In genomic region chr7:6770286-6770685, GRCm38 (mm10) we compare ENCODE assay signal across 8 mouse cellular contexts. TPM values are rescaled to one million over a fixed set of nuclear protein-coding genes. Genes with fewer than 3 reads are reported as not detected.
DNase-seq lines count a peak whose midpoint lies in the region; ATAC-seq lines count a peak whose summit lies in the region.

No protein-coding gene starts in this region.

- peaks cover 15 to 18% of the 10 kb centered on the region in 2 experiments for H3K4me1 ChIP-seq in heart, embryonic 14.5 days (ENCODE audit: control insufficient read depth in 2 of 2, insufficient read depth in 2 of 2, low read length in 2 of 2)
- H3K4me1 ChIP-seq in neural tube, embryonic 15.5 days: peaks cover 7% of the 10 kb centered on the region

- peak; percentile 63 to 68 for DNase-seq in urinary bladder, postnatal 4 days (ENCODE audit: low spot score in 2 of 2)
- no peak for DNase-seq in urinary bladder, postnatal 10 days (ENCODE audit: low spot score)
- peak; percentile 63 for DNase-seq in kidney, postnatal 10 days
- DNase-seq in frontal cortex, adult 2 months (ENCODE audit: extremely low spot score in 1 of 2, low spot score in 1 of 2): no peak
- no peak for DNase-seq in left cerebral cortex, adult 8-10 months (ENCODE audit: low spot score in 2 of 2)
- DNase-seq in spleen, postnatal 10 days (ENCODE audit: low spot score in 2 of 2): no peak

- H3K9ac ChIP-seq in heart, embryonic 14.5 days (ENCODE audit: low read length): no peak overlapping the region
- no peak overlapping the region for H3K9ac ChIP-seq in neural tube, embryonic 15.5 days (replicated peaks)

- H3K36me3 ChIP-seq in heart, embryonic 14.5 days (ENCODE audit: control insufficient read depth, insufficient read depth, low read length): no peaks in the 10 kb centered on the region
- no peaks in the 10 kb centered on the region for H3K36me3 ChIP-seq in neural tube, embryonic 15.5 days

- 4% methylated on average over 8 of the region's 8 CpGs for WGBS in heart, embryonic 14.5 days
- WGBS in neural tube, embryonic 15.5 days: 4% methylated on average over 8 of the region's 8 CpGs

- peak overlapping the region; percentile 24 for H3K4me2 ChIP-seq in heart, embryonic 14.5 days (ENCODE audit: low read length)
- no peak overlapping the region for H3K4me2 ChIP-seq in neural tube, embryonic 15.5 days

- peak overlapping the region; percentile 43 to 48; a peak in 3 of 4 replicates for H3K27ac ChIP-seq in heart, embryonic 14.5 days (replicated peaks in 1 of 2; ENCODE audit: control insufficient read depth in 1 of 2, insufficient read depth in 1 of 2, low read depth in 2 of 2, low read length in 2 of 2)
- peak overlapping the region; percentile 24; the same call in 1 of the 2 replicates for H3K27ac ChIP-seq in neural tube, embryonic 15.5 days (replicated peaks)

- no peaks in the 10 kb centered on the region for H3K9me3 ChIP-seq in heart, embryonic 14.5 days (ENCODE audit: control insufficient read depth, low read length)
- H3K9me3 ChIP-seq in neural tube, embryonic 15.5 days (replicated peaks): no peaks in the 10 kb centered on the region

- ATAC-seq in heart, embryonic 14.5 days (ENCODE audit: insufficient number of reproducible peaks, insufficient read depth, low FRiP score, low read depth): peak; percentile 38; the same call in 1 of the 2 replicates
- ATAC-seq in neural tube, embryonic 15.5 days (ENCODE audit: low FRiP score): no peak

- H3K27me3 ChIP-seq in heart, embryonic 14.5 days (ENCODE audit: control insufficient read depth, insufficient read depth, low read length): no peaks in the 10 kb centered on the region
- H3K27me3 ChIP-seq in neural tube, embryonic 15.5 days (replicated peaks): no peaks in the 10 kb centered on the region

- no peak overlapping the region for H3K4me3 ChIP-seq in heart, embryonic 14.5 days (ENCODE audit: control insufficient read depth in 1 of 2, insufficient read depth in 1 of 2, low read depth in 1 of 2, low read length in 2 of 2)
- H3K4me3 ChIP-seq in neural tube, embryonic 15.5 days (replicated peaks): no peak overlapping the region

RNA-seq across cellular contexts. Expression of gene Usp29, which starts 39.9 kb away (rescaled TPM):
- polyA plus RNA-seq in heart, embryonic 14.5 days (2014; fragmentation: Nextera tagmentation; extraction: Ambion mirVana): 7.7 and 8.7 TPM in 2 replicates
- 25.6 and 32.1 TPM in 2 replicates for polyA plus RNA-seq in neural tube, embryonic 15.5 days (2015; fragmentation: Nextera tagmentation; extraction: Ambion mirVana)
- polyA plus RNA-seq in frontal cortex, adult 2 months (2012; rRNA removed): 15.0 and 15.7 TPM in 2 replicates
- total RNA-seq in left cerebral cortex, adult 8-10 months (2022): 10 to 100 TPM; 45.1 to 54.2 (median 45.9) TPM

RNA-seq across cellular contexts. Expression of gene Peg3, which starts 40.1 kb away (rescaled TPM):
- 119 and 120 TPM in 2 replicates for polyA plus RNA-seq in heart, embryonic 14.5 days (2014; fragmentation: Nextera tagmentation; extraction: Ambion mirVana)
- polyA plus RNA-seq in neural tube, embryonic 15.5 days (2015; fragmentation: Nextera tagmentation; extraction: Ambion mirVana): 103 and 104 TPM in 2 replicates
- 106 and 111 TPM in 2 replicates for polyA plus RNA-seq in frontal cortex, adult 2 months (2012; rRNA removed)
- total RNA-seq in left cerebral cortex, adult 8-10 months (2022): 100 to 1,000 TPM; 200 to 223 (median 214) TPM

Comparison
In these comparisons a context has a peak if more than half of its experiments do, and no peak if none do; other contexts are left out.
1. DNase-seq: peak in urinary bladder, postnatal 4 days (2 of 2) and kidney, postnatal 10 days (single experiment); none in urinary bladder, postnatal 10 days (single experiment), frontal cortex, adult 2 months (0 of 2), left cerebral cortex, adult 8-10 months (0 of 2) and spleen, postnatal 10 days (0 of 2).